Mouse (Mus musculus): Measurements from ENCODE around the gene Hectd2. TPM values are rescaled to one million over a fixed set of nuclear protein-coding genes. Genes with fewer than 3 reads are reported as not detected.

Hectd2 gene
- polyA plus RNA-seq, 1 experiment = 0.05 TPM

- TF ChIP-seq GATA1 (IDR thresholded peaks at IDR 0.05; ENCODE audit: low read length) = no peak
Measured at GRCm38 (mm10) chr19:36540776-36541175, 13.7 kb upstream of the Hectd2 start.

- no peak for TF ChIP-seq GATA1 (IDR thresholded peaks at IDR 0.05; ENCODE audit: low read length)
Measured at GRCm38 (mm10) chr19:36553561-36554045, 836 bp upstream of the Hectd2 start.

DNA sequence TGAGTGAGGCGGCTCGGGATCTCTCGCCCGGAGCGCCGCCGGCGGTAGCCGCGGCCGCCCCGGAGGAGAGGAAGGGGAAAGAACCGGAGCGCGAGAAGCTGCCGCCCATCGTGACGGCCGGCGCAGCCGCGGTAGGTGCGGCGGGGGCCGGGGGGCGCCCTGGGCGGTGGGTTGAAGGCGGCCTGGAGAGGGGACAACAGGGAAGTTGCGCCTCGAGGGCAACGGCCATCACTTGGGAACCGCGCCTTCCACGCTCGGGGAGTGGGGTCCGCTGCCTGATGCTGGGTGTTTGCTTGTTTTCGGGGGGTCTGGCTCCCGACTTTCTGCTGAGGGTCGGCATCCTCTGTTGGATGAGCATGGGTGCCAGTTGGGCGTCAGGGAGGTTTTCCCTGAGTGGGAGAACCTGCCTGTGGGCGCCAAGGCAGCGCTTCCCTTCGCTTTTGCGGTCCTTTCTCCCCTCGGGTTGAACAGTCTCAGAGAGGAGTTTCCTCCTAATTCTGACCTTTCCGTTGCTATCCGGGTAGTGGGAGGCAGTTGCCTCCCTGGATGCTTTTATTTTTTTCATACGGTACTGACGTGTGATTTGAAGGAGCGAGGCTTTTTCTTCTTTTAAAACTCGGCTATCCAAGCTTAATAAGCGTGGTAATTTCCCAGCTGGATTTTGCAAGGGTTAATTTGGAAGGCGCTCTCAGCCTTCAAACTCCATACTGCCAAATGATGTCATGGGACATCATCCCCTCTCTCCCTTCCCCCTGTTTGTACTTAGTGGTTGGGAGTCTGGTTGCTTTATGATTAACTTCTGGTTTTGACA is 551 bp downstream of the Hectd2 start:
- TF ChIP-seq GATA1 (IDR thresholded peaks at IDR 0.05; ENCODE audit: low read length) = no peak

DNA sequence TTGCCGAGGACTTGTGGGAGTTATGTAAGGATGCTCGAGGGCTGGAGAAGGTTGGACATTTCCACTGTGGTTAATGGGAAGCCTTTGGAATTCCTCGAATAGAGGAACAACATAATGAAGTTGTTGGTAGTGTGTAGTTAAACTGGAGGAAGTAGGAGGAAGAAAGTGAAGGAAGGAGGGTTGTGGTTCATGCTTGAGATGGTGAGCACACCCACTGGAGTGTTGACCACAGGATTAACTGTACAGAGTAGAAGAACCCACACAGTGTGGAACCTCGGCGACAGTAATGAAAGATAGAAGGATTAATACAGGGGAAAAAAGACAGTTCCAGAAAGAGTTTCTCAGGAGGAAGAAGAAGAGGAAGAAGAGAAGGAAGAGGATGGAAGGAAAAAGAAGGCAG is 4.9 kb downstream of the Hectd2 start:
- TF ChIP-seq GATA1 (IDR thresholded peaks at IDR 0.05; ENCODE audit: low read length) = no peak

GRCm38 (mm10) chr19:36560160-36560559 is 5.7 kb downstream of the Hectd2 start:
- no peak for TF ChIP-seq GATA1 (IDR thresholded peaks at IDR 0.05; ENCODE audit: low read length)

GRCm38 (mm10) chr19:36561171-36561570 is 6.7 kb downstream of the Hectd2 start:
- no peak for TF ChIP-seq GATA1 (IDR thresholded peaks at IDR 0.05; ENCODE audit: low read length)

GRCm38 (mm10) chr19:36564396-36564795 is 10.0 kb downstream of the Hectd2 start:
- no peak for TF ChIP-seq GATA1 (IDR thresholded peaks at IDR 0.05; ENCODE audit: low read length)

DNA sequence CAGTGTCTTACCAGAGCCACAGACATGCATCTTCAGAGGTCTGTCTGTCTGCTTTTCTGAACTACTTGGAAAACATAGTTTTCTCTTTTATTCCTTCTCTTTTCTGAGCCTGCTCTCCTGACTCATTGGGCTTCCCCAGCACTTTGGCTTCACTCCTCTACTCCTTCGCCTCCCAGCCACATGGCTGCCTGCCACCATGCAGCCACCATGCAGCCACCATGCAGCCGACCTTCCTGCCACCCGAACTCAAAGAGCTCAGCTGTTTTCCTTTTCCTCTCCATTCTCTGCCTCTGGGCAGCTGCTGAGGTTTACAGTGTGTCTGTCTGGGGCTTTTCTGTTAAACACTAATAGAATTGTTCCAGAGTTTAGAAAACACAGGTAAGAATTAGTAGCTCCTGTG is 19.5 kb downstream of the Hectd2 start:
- no peak for TF ChIP-seq GATA1 (IDR thresholded peaks at IDR 0.05; ENCODE audit: low read length)

DNA sequence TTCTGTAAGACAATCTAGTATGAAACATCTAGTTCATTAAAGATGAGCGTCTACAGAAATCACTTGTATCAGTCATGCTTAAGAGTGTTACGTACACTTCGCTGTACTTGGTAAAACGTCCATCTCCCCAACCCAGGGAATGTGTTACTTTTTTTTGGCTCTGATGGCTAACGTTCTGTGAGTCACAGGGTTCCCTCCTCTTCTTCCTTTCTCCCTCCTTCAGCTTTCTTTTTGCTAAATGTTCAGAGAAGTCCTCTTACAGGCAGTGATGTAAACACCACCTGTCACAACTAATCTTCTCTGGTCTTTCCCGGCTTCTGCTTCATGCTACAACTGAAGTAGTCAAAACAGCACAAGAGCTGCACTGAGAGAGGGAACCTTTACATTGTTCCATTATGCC is 20.7 kb downstream of the Hectd2 start:
- no peak for TF ChIP-seq GATA1 (IDR thresholded peaks at IDR 0.05; ENCODE audit: low read length)

DNA sequence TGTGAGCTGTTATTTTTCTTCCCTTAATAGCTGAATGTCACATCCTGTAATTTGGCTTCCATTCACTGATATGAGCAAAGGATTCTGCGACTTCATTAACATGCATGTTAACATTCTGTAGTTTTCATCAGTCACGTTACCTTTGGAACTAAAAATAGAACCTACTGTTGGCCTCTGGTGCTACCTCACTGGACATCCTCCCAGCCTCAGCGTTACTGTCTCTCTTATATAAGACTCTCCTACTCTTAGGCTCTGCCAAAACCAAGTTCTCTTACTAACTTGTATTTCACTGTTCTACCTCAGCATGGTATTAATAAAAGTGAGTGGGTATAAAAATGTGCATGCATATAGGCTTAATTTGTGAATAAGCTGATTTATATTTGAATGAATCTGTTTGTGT is 26.4 kb downstream of the Hectd2 start:
- no peak for TF ChIP-seq GATA1 (IDR thresholded peaks at IDR 0.05; ENCODE audit: low read length)

DNA sequence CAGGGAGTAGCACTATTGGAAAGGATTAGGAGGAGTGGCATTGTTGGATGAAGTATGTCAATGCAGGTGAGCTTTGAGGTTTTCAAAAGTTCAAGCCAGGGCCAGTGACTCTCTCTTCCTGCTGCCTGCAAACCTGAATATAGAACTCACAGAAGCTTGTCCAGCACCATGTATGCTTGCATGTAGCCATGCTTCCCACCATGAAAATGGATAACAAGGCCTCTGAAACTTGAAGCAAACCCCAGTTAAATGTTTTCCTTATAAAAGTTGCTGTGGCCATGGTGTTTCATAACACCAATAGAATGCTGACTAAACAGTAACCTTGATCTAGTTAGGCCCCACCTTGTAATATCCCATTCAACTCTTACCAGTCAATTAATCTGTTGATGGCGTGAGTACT is 27.7 kb downstream of the Hectd2 start:
- no peak for TF ChIP-seq GATA1 (IDR thresholded peaks at IDR 0.05; ENCODE audit: low read length)

GRCm38 (mm10) chr19:36585505-36585904 is 31.1 kb downstream of the Hectd2 start:
- TF ChIP-seq GATA1 (IDR thresholded peaks at IDR 0.05; ENCODE audit: low read length) = no peak

GRCm38 (mm10) chr19:36594409-36594808 is 40.0 kb downstream of the Hectd2 start:
- TF ChIP-seq GATA1 (IDR thresholded peaks at IDR 0.05; ENCODE audit: low read length) = no peak

GRCm38 (mm10) chr19:36601869-36602268 is 47.4 kb downstream of the Hectd2 start:
- TF ChIP-seq GATA1 (IDR thresholded peaks at IDR 0.05; ENCODE audit: low read length) = no peak

DNA sequence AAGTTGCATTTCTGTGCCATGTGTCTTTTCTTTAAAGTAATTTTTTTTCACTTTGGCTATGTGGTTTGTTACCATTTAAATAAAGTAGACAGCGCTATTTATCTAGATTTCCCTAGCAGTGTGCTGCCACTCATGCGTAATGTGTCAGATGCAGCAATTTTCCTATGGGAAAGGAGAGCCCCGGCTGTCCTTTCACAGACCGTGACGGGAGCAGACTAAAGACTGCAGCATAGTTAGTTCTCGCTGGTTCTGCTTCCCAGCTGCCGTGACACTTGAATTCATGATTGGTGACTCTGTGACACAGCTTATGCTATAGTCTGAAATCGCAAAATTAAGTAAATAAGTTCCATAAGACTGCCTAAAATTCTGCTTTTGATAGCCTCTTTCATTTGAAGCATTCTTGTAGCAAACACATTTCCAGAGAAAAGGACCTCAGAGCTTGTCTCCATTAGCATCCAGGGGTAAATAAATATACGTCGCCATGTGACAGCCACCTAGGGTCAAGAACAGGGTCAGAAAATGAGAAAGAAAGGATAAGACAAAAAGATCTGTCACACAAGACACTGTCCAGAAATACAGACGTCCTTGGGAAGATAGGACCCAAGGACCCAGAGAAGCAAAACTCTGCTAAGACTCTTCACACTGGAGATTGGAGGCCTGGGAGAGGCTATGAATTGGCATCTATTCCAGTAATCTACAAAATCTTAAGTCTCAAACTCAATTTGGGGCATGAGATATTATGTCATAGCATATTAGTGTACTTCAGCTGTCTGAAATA is 48.3 kb downstream of the Hectd2 start:
- no peak for TF ChIP-seq GATA1 (IDR thresholded peaks at IDR 0.05; ENCODE audit: low read length)

- no peak for TF ChIP-seq GATA1 (IDR thresholded peaks at IDR 0.05; ENCODE audit: low read length)
Measured at GRCm38 (mm10) chr19:36606270-36606669, 51.8 kb downstream of the Hectd2 start.

GRCm38 (mm10) chr19:36609229-36609628 is 54.8 kb downstream of the Hectd2 start:
- TF ChIP-seq GATA1 (IDR thresholded peaks at IDR 0.05; ENCODE audit: low read length) = no peak
